Mouse (Mus musculus) limb, embryonic 15.5 days (tissue): ENCODE data around the gene Prr12. TPM values are rescaled to one million over a fixed set of nuclear protein-coding genes. Genes with fewer than 3 reads are reported as not detected.

Source experiments
- ATAC-seq: fragments of 200-750 bp; cut with Nextera tagmentation; 2 replicates; pipeline ENCODE4 v1.8.0; 2017; ENCODE audit warnings: low read depth, moderate TSS enrichment; ENCODE audit not compliant: insufficient number of reproducible peaks, low FRiP score, low TSS enrichment
- H3K27ac ChIP-seq: fragments of 300-500 bp; sonication (generic); 2 replicates; pipeline ENCODE4 v1.5.1; 2015; ENCODE audit warnings: moderate library complexity, mild to moderate bottlenecking, inconsistent platforms
- H3K27me3 ChIP-seq: fragments of 300-500 bp; sonication (generic); 2 replicates; pipeline ENCODE4 v1.6.1; 2015; ENCODE audit warnings: inconsistent platforms
- H3K36me3 ChIP-seq: fragments of 300-500 bp; sonication (generic); 2 replicates; pipeline ENCODE4 v1.6.1; 2015; ENCODE audit warnings: inconsistent platforms
- H3K4me1 ChIP-seq: fragments of 300-500 bp; sonication (generic); 2 replicates; pipeline ENCODE4 v1.6.1; 2015; ENCODE audit warnings: inconsistent platforms
- H3K4me2 ChIP-seq: fragments of 300-500 bp; sonication (generic); 2 replicates; pipeline ENCODE4 v1.6.1; 2015; ENCODE audit warnings: mild to moderate bottlenecking, inconsistent platforms
- H3K4me3 ChIP-seq: fragments of 300-500 bp; sonication (generic); 2 replicates; pipeline ENCODE4 v1.5.1; 2015; ENCODE audit warnings: mild to moderate bottlenecking, inconsistent platforms
- H3K9ac ChIP-seq: fragments of 300-500 bp; sonication (generic); 2 replicates; pipeline ENCODE4 v1.6.1; 2015; ENCODE audit warnings: inconsistent platforms
- H3K9me3 ChIP-seq: fragments of 300-500 bp; sonication (generic); 2 replicates; pipeline ENCODE4 v1.6.1; 2016; ENCODE audit warnings: inconsistent platforms
- WGBS: fragments of 180-500 bp; shearing (Covaris S2); methylation state at CpG from one replicate; pipeline ENCODE4 v1.1.7; 2015; 5-methylcytosine and 5-hydroxymethylcytosine counted together
- polyA plus RNA-seq: library from polyadenylated mRNA; unstranded; fragments of >200 nt; fragmentation: Nextera tagmentation; extraction: Ambion mirVana; gene quantifications from 2 replicates; pipeline ENCODE4 v1.2.1, GENCODE M21; 2015

The Prr12 gene
- polyA plus RNA-seq, 1 experiment from 2014 or later, result 11.5 TPM

- Histone ChIP-seq H3K27me3 (no peaks in the 10 kb centered on the region), H3K36me3 (peaks cover 50% of the 10 kb centered on the region), H3K27ac (no peak overlapping the region), H3K4me1 (peaks cover 11% of the 10 kb centered on the region), H3K4me2 (no peak overlapping the region), H3K9me3 (no peaks in the 10 kb centered on the region), H3K9ac (no peak overlapping the region), H3K4me3 (no peak overlapping the region)
- 86% methylated on average over 30 of the region's 30 CpGs for WGBS
- ATAC-seq, result no peak
Observed at GRCm38 (mm10) chr7:45076501-45076900, 23.8 kb upstream of the Prr12 start.

GRCm38 (mm10) chr7:45075405-45075804 lies 22.7 kb upstream of the Prr12 start:
- no peak overlapping the region for H3K4me3 ChIP-seq
- no peak overlapping the region for H3K4me2 ChIP-seq
- H3K27me3 ChIP-seq, result no peaks in the 10 kb centered on the region
- no peak overlapping the region for H3K27ac ChIP-seq
- H3K9me3 ChIP-seq, result no peaks in the 10 kb centered on the region
- peaks cover 47% of the 10 kb centered on the region for H3K36me3 ChIP-seq
- WGBS, result 78% methylated on average over 4 of the region's 4 CpGs
- no peak for ATAC-seq
- H3K9ac ChIP-seq, result no peak overlapping the region
- peaks cover 3% of the 10 kb centered on the region; the same call in 1 of the 2 replicates for H3K4me1 ChIP-seq

- 86% methylated on average over 12 of the region's 12 CpGs for WGBS
- Histone ChIP-seq H3K36me3 (peaks cover 47% of the 10 kb centered on the region), H3K9me3 (no peaks in the 10 kb centered on the region), H3K9ac (no peak overlapping the region), H3K4me2 (no peak overlapping the region), H3K27ac (no peak overlapping the region), H3K27me3 (no peaks in the 10 kb centered on the region), H3K4me3 (no peak overlapping the region), H3K4me1 (no peaks in the 10 kb centered on the region)
- ATAC-seq, result no peak
Observed at GRCm38 (mm10) chr7:45073949-45074348, 21.3 kb upstream of the Prr12 start.

- Histone ChIP-seq H3K4me3 (no peak overlapping the region), H3K27me3 (no peaks in the 10 kb centered on the region), H3K4me1 (no peaks in the 10 kb centered on the region), H3K27ac (no peak overlapping the region), H3K9me3 (no peaks in the 10 kb centered on the region), H3K4me2 (no peak overlapping the region), H3K9ac (no peak overlapping the region), H3K36me3 (peaks cover 47% of the 10 kb centered on the region)
- WGBS, result 84% methylated on average over 7 of the region's 7 CpGs
- no peak for ATAC-seq
Observed at GRCm38 (mm10) chr7:45073171-45073707, 20.6 kb upstream of the Prr12 start.

GRCm38 (mm10) chr7:45072230-45072629 lies 19.5 kb upstream of the Prr12 start:
- no peaks in the 10 kb centered on the region for H3K4me1 ChIP-seq
- H3K27ac ChIP-seq, result no peak overlapping the region
- no peak overlapping the region for H3K4me2 ChIP-seq
- no peaks in the 10 kb centered on the region for H3K27me3 ChIP-seq
- no peak overlapping the region for H3K4me3 ChIP-seq
- 79% methylated on average over 2 of the region's 2 CpGs for WGBS
- H3K9ac ChIP-seq, result no peak overlapping the region
- no peak for ATAC-seq
- H3K9me3 ChIP-seq, result no peaks in the 10 kb centered on the region
- H3K36me3 ChIP-seq, result peaks cover 40% of the 10 kb centered on the region

GRCm38 (mm10) chr7:45069671-45070070 lies 17.0 kb upstream of the Prr12 start:
- 88% methylated on average over 2 of the region's 2 CpGs for WGBS
- no peaks in the 10 kb centered on the region for H3K4me1 ChIP-seq
- no peaks in the 10 kb centered on the region for H3K9me3 ChIP-seq
- no peak for ATAC-seq
- no peak overlapping the region for H3K4me2 ChIP-seq
- H3K4me3 ChIP-seq, result no peak overlapping the region
- H3K9ac ChIP-seq, result no peak overlapping the region
- no peaks in the 10 kb centered on the region for H3K27me3 ChIP-seq
- peaks cover 14% of the 10 kb centered on the region for H3K36me3 ChIP-seq
- H3K27ac ChIP-seq, result no peak overlapping the region

- no peaks in the 10 kb centered on the region for H3K9me3 ChIP-seq
- WGBS, result 26% methylated on average over 5 of the region's 5 CpGs
- no peaks in the 10 kb centered on the region for H3K27me3 ChIP-seq
- no peak overlapping the region for H3K9ac ChIP-seq
- no peak overlapping the region for H3K4me2 ChIP-seq
- H3K36me3 ChIP-seq, result no peaks in the 10 kb centered on the region
- ATAC-seq, result no peak
- no peak overlapping the region for H3K27ac ChIP-seq
- H3K4me3 ChIP-seq, result no peak overlapping the region
- peaks cover 6% of the 10 kb centered on the region for H3K4me1 ChIP-seq
Observed at GRCm38 (mm10) chr7:45068000-45068318, 15.3 kb upstream of the Prr12 start.

GRCm38 (mm10) chr7:45067190-45067999 lies 14.7 kb upstream of the Prr12 start:
- peaks cover 6% of the 10 kb centered on the region for H3K4me1 ChIP-seq
- no peak overlapping the region for H3K4me3 ChIP-seq
- no peak overlapping the region for H3K4me2 ChIP-seq
- WGBS, result 82% methylated on average over 4 of the region's 4 CpGs
- H3K36me3 ChIP-seq, result no peaks in the 10 kb centered on the region
- H3K9ac ChIP-seq, result no peak overlapping the region
- ATAC-seq, result no peak
- H3K27me3 ChIP-seq, result no peaks in the 10 kb centered on the region
- H3K27ac ChIP-seq, result no peak overlapping the region
- H3K9me3 ChIP-seq, result no peaks in the 10 kb centered on the region

- peaks cover 21% of the 10 kb centered on the region for H3K4me1 ChIP-seq
- H3K4me3 ChIP-seq, result peak within 1 kb of the TSS; percentile 72
- WGBS, result under 1% methylated on average over 31 of the region's 31 CpGs
- H3K9me3 ChIP-seq, result no peaks in the 10 kb centered on the region
- no peaks in the 10 kb centered on the region for H3K27me3 ChIP-seq
- H3K36me3 ChIP-seq, result peaks cover 13% of the 10 kb centered on the region; the same call in 1 of the 2 replicates
- peak within 1 kb of the TSS; percentile 44 for H3K9ac ChIP-seq
- H3K4me2 ChIP-seq, result peak within 1 kb of the TSS; percentile 55
- peak within 1 kb of the TSS; percentile 96 for H3K27ac ChIP-seq
- ATAC-seq, result peak; percentile 86
Observed at GRCm38 (mm10) chr7:45062239-45062835, 9.7 kb upstream of the Prr12 start, which contains the start of the genes Nosip and Prrg2. TSS of gene Nosip (plus strand) at chr7:45062429. TSS of gene Prrg2 (minus strand) at chr7:45062677.

GRCm38 (mm10) chr7:45061532-45062075 lies 8.9 kb upstream of the Prr12 start:
- Histone ChIP-seq H3K9me3 (no peaks in the 10 kb centered on the region), H3K4me3 (peak overlapping the region; percentile 72), H3K9ac (peak overlapping the region; percentile 27), H3K4me1 (peaks cover 21% of the 10 kb centered on the region), H3K27ac (peak overlapping the region; percentile 96), H3K36me3 (peaks cover 13% of the 10 kb centered on the region; the same call in 1 of the 2 replicates), H3K27me3 (no peaks in the 10 kb centered on the region), H3K4me2 (peak overlapping the region; percentile 55)
- WGBS, result 11% methylated on average over 11 of the region's 11 CpGs
- ATAC-seq, result no peak

- Histone ChIP-seq H3K4me3 (no peak overlapping the region), H3K27ac (no peak overlapping the region), H3K36me3 (peaks cover 13% of the 10 kb centered on the region; the same call in 1 of the 2 replicates), H3K4me1 (peaks cover 21% of the 10 kb centered on the region), H3K27me3 (no peaks in the 10 kb centered on the region), H3K4me2 (0 out of 2 replicates have a peak overlapping the region, but pooled peaks have one; percentile 55), H3K9ac (no peak overlapping the region), H3K9me3 (no peaks in the 10 kb centered on the region)
- WGBS, result 90% methylated on average over 6 of the region's 6 CpGs
- no peak for ATAC-seq
Observed at GRCm38 (mm10) chr7:45060632-45061122, 8.0 kb upstream of the Prr12 start.
